Mouse (Mus musculus): ENCODE measurements around the gene Cdon. TPM values are rescaled to one million over a fixed set of nuclear protein-coding genes. Genes with fewer than 3 reads are reported as not detected.
A peak's percentile ranks its signal among the peaks of the same experiment; 100 is the strongest.

Gene Cdon
- polyA plus RNA-seq, 1 experiment from 2014 or later: 9.3 TPM

DNA sequence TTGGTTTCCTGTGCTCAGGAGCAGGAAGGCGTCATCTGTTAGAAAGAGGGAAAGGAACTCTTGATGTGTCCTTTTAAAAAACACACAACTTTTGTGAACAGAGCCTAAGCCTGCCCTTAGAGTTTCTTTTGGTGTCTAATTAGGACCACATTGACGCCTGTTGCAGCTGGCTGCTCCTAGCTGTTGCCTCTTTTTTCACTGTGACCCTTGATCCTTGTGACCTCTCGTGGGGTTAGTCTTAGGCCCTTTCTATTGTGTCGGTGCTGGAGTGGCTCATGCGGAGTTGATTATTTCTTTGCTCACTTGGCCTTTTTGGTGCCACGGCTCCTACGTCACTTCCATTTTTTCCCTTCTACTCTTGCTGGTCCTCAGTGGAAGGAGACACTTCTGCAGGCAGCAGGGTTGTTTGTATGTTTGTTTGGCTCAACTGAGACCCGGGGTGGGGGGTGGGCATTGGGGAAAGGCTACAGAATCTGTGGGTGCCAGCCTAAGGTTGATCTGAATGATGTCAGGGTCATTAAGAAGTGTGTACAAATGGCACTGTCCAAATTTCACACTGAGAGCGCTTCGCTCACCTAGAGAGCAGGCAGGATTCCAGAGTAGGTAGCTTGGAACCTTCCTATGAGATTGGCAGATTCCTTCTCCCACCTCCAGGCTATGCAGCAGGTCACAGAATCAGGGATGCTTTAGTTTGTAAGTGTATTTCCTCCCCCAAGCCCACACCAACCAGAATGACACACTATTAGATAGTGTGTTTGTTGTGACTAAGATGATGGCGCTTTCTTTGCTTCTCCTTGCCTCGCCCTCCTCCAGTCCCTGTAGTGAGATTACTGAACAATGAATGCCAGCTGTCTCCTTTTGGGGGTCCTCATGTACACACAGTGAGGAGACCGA lies 22.9 kb downstream of the Cdon start:
- Histone ChIP-seq H3K9ac (ENCODE audit: low read length) (no peak overlapping the region), H3K4me2 (ENCODE audit: low read length) (no peak overlapping the region), H3K27ac (ENCODE audit: low read depth) (no peak overlapping the region), H3K4me1 (replicated peaks; ENCODE audit: control insufficient read depth, insufficient read depth, low read length) (peaks cover 6% of the 10 kb centered on the region; the same call in 1 of the 2 replicates), H3K4me3 (ENCODE audit: low read depth, low read length) (no peak overlapping the region), H3K36me3 (ENCODE audit: control insufficient read depth, insufficient read depth, low read length) (no peaks in the 10 kb centered on the region), H3K27me3 (replicated peaks; ENCODE audit: control insufficient read depth, insufficient read depth, low read length) (no peaks in the 10 kb centered on the region), H3K9me3 (ENCODE audit: control insufficient read depth, low read length) (no peaks in the 10 kb centered on the region)
- WGBS: 75% methylated on average over 13 of the region's 13 CpGs
- ATAC-seq (replicated peaks; ENCODE audit: low FRiP score, low TSS enrichment, low read depth) (0 out of 2 replicates have a peak, but pooled peaks have one; percentile 27), DNase-seq (ENCODE audit: low spot score) (no peak)

GRCm38 (mm10) chr9:35444512-35444886 lies 23.6 kb downstream of the Cdon start:
- 73% methylated on average over 8 of the region's 8 CpGs for WGBS
- H3K27ac ChIP-seq (ENCODE audit: low read depth): no peak overlapping the region
- peaks cover 6% of the 10 kb centered on the region for H3K4me1 ChIP-seq (replicated peaks; ENCODE audit: control insufficient read depth, insufficient read depth, low read length)
- H3K4me2 ChIP-seq (ENCODE audit: low read length): no peak overlapping the region
- DNase-seq (ENCODE audit: low spot score) (no peak), ATAC-seq (replicated peaks; ENCODE audit: low FRiP score, low TSS enrichment, low read depth) (no peak)
- H3K4me3 ChIP-seq (ENCODE audit: low read depth, low read length): no peak overlapping the region
- H3K36me3 ChIP-seq (ENCODE audit: control insufficient read depth, insufficient read depth, low read length): no peaks in the 10 kb centered on the region
- no peak overlapping the region for H3K9ac ChIP-seq (ENCODE audit: low read length)
- no peaks in the 10 kb centered on the region for H3K9me3 ChIP-seq (ENCODE audit: control insufficient read depth, low read length)
- no peaks in the 10 kb centered on the region for H3K27me3 ChIP-seq (replicated peaks; ENCODE audit: control insufficient read depth, insufficient read depth, low read length)

GRCm38 (mm10) chr9:35446916-35447315 lies 26.0 kb downstream of the Cdon start:
- H3K4me1 ChIP-seq (replicated peaks; ENCODE audit: control insufficient read depth, insufficient read depth, low read length): peaks cover 7% of the 10 kb centered on the region
- WGBS: 72% methylated on average over 4 of the region's 4 CpGs
- H3K36me3 ChIP-seq (ENCODE audit: control insufficient read depth, insufficient read depth, low read length): no peaks in the 10 kb centered on the region; the same call in 1 of the 2 replicates
- ATAC-seq (replicated peaks; ENCODE audit: low FRiP score, low TSS enrichment, low read depth) (no peak), DNase-seq (ENCODE audit: low spot score) (no peak)
- no peaks in the 10 kb centered on the region for H3K27me3 ChIP-seq (replicated peaks; ENCODE audit: control insufficient read depth, insufficient read depth, low read length)
- H3K4me2 ChIP-seq (ENCODE audit: low read length): no peak overlapping the region
- H3K9me3 ChIP-seq (ENCODE audit: control insufficient read depth, low read length): no peaks in the 10 kb centered on the region
- H3K9ac ChIP-seq (ENCODE audit: low read length): no peak overlapping the region
- no peak overlapping the region for H3K27ac ChIP-seq (ENCODE audit: low read depth)
- H3K4me3 ChIP-seq (ENCODE audit: low read depth, low read length): no peak overlapping the region

DNA sequence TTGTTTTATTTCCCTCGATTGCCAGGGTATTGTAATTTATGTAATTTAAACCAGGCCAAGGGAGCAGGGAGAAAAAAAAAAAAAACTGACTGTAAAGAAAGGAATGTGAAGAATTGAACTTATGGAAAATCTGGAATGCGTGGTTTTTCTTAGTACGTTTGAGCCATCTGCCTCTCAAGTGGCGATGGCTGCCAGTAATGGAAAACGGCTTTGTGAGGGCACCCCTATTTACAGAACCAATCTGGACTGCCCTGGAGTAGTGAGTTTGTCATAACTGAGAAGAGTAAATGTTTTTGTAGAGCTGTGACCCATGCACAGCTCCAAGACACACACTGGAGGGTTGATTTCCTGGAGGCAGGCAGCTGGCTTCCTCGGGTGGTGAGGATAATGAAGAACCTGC lies 32.4 kb downstream of the Cdon start:
- Histone ChIP-seq H3K4me3 (ENCODE audit: low read depth, low read length) (no peak overlapping the region), H3K27me3 (replicated peaks; ENCODE audit: control insufficient read depth, insufficient read depth, low read length) (no peaks in the 10 kb centered on the region), H3K36me3 (ENCODE audit: control insufficient read depth, insufficient read depth, low read length) (peaks cover 59% of the 10 kb centered on the region), H3K4me2 (ENCODE audit: low read length) (no peak overlapping the region), H3K9me3 (ENCODE audit: control insufficient read depth, low read length) (no peaks in the 10 kb centered on the region), H3K4me1 (replicated peaks; ENCODE audit: control insufficient read depth, insufficient read depth, low read length) (peaks cover 4% of the 10 kb centered on the region), H3K27ac (ENCODE audit: low read depth) (peak overlapping the region; percentile 23; the same call in 1 of the 2 replicates), H3K9ac (ENCODE audit: low read length) (no peak overlapping the region)
- 31% methylated on average over 6 of the region's 6 CpGs for WGBS
- ATAC-seq (replicated peaks; ENCODE audit: low FRiP score, low TSS enrichment, low read depth) (no peak), DNase-seq (ENCODE audit: low spot score) (no peak)

DNA sequence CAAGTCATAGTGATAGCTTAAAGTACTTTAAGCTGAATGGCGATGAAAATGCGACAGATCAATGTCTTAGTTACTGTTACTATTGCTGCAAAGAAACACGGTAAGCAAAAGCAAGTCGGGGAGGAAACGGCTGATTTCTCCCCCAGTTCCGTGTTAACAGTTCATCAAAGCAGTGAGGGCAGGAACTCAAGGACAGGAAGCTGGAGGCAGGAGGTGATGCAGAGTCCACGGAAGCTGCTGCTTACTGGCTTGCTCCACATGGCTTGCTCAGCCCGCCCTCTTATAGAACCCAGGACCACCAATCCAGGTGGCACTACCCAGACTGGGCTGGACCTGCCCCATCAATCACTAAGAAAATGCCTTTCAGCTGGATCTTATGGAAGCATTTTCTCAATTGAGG lies 38.7 kb downstream of the Cdon start:
- 78% methylated on average over 8 of the region's 8 CpGs for WGBS
- no peaks in the 10 kb centered on the region for H3K9me3 ChIP-seq (ENCODE audit: control insufficient read depth, low read length)
- peaks cover 83% of the 10 kb centered on the region for H3K36me3 ChIP-seq (ENCODE audit: control insufficient read depth, insufficient read depth, low read length)
- H3K27ac ChIP-seq (ENCODE audit: low read depth): no peak overlapping the region
- H3K4me1 ChIP-seq (replicated peaks; ENCODE audit: control insufficient read depth, insufficient read depth, low read length): no peaks in the 10 kb centered on the region
- DNase-seq (ENCODE audit: low spot score) (no peak), ATAC-seq (replicated peaks; ENCODE audit: low FRiP score, low TSS enrichment, low read depth) (no peak)
- no peak overlapping the region for H3K4me3 ChIP-seq (ENCODE audit: low read depth, low read length)
- H3K4me2 ChIP-seq (ENCODE audit: low read length): no peak overlapping the region
- H3K27me3 ChIP-seq (replicated peaks; ENCODE audit: control insufficient read depth, insufficient read depth, low read length): no peaks in the 10 kb centered on the region
- no peak overlapping the region for H3K9ac ChIP-seq (ENCODE audit: low read length)

DNA sequence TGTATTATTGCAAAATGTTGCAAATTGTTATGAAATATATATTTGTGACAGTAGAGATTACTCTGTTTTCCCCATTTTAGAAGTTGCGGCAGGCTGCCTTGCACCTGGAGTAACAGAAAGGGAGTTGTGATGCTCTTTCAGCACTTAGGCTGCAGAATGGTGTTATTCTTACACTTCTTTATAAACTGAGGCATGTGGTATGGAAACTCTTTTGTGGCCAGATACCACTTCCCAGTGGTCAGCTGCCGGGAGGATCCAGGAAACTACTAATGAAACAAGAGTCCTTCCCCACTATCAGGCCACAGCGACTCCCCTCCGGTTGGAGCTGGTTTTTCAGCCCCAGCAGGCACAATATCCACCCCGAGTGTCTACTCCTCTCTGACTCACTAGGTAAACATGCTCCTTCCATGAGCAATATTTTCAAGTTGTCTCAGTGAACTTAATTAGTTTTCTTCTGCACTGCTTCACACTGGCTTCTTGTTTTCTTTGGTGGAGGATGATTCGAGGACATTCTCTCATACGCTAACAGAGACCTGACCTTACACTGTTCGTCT lies 46.4 kb downstream of the Cdon start:
- Histone ChIP-seq H3K9ac (ENCODE audit: low read length) (no peak overlapping the region), H3K4me3 (ENCODE audit: low read depth, low read length) (no peak overlapping the region), H3K27me3 (replicated peaks; ENCODE audit: control insufficient read depth, insufficient read depth, low read length) (no peaks in the 10 kb centered on the region), H3K36me3 (ENCODE audit: control insufficient read depth, insufficient read depth, low read length) (peaks cover 38% of the 10 kb centered on the region), H3K27ac (ENCODE audit: low read depth) (peak overlapping the region; percentile 7; the same call in 1 of the 2 replicates), H3K9me3 (ENCODE audit: control insufficient read depth, low read length) (no peaks in the 10 kb centered on the region), H3K4me2 (ENCODE audit: low read length) (no peak overlapping the region), H3K4me1 (replicated peaks; ENCODE audit: control insufficient read depth, insufficient read depth, low read length) (0 out of 2 replicates have a peak, but pooled peaks cover 4% of the 10 kb centered on the region)
- no peak for DNase-seq (ENCODE audit: low spot score)
- peak; percentile 75; the same call in 1 of the 2 replicates for ATAC-seq (replicated peaks; ENCODE audit: low FRiP score, low TSS enrichment, low read depth)
- 42% methylated on average over 8 of the region's 8 CpGs for WGBS

DNA sequence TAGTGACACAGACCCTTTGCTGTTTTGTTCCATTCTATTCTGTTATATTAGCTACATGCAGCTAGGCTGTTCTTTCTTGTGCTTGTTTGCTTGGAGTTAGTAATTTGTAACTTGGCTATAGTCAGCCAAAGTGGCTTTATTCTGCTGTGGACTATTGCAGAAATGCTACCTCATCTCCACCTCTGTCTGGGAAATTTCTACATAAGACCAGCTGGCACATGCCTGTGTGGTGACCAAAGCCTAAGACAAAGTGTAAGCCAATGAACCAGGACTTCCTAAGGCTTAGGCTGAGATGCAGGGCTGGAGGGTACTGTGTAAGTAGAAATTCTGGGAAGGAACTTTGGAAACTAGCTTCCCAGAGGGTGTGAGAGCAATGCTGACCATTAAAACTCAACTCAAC lies 48.0 kb downstream of the Cdon start:
- no peaks in the 10 kb centered on the region for H3K27me3 ChIP-seq (replicated peaks; ENCODE audit: control insufficient read depth, insufficient read depth, low read length)
- no peak overlapping the region for H3K9ac ChIP-seq (ENCODE audit: low read length)
- ATAC-seq (replicated peaks; ENCODE audit: low FRiP score, low TSS enrichment, low read depth) (no peak), DNase-seq (ENCODE audit: low spot score) (no peak)
- no peak overlapping the region for H3K4me2 ChIP-seq (ENCODE audit: low read length)
- H3K36me3 ChIP-seq (ENCODE audit: control insufficient read depth, insufficient read depth, low read length): peaks cover 41% of the 10 kb centered on the region
- H3K27ac ChIP-seq (ENCODE audit: low read depth): no peak overlapping the region
- 0 out of 2 replicates have a peak, but pooled peaks cover 4% of the 10 kb centered on the region for H3K4me1 ChIP-seq (replicated peaks; ENCODE audit: control insufficient read depth, insufficient read depth, low read length)
- H3K4me3 ChIP-seq (ENCODE audit: low read depth, low read length): no peak overlapping the region
- H3K9me3 ChIP-seq (ENCODE audit: control insufficient read depth, low read length): no peaks in the 10 kb centered on the region

DNA sequence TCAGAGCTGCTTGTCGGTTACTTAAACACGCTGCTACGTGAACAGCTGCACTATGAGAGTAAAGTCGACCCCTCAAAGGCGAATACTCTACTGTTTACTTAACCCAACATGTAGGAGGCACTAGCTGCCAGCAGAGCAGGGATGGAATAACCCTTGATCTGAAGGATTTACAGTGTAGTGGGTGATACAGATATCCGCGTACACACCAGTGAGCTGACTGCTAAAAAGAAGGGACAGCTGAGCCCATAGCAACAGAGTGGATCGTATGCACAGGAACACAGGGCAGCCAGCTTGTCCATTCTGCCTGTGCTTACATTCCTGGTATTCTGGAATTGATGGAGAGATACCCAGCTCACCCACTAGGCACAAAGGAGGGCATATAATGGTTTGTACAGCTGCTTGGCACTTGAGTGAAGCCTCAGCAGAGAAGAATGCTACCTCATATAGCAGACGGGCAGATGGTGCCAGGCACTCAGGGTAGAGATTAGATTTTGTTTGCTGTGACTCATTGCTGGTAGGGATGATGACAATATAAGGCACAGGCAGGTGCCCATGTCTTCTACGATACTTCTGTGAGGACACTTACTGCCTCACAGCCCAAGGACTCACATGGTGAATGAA lies 53.3 kb downstream of the Cdon start:
- Histone ChIP-seq H3K27ac (ENCODE audit: low read depth) (no peak overlapping the region), H3K4me1 (replicated peaks; ENCODE audit: control insufficient read depth, insufficient read depth, low read length) (no peaks in the 10 kb centered on the region), H3K4me3 (ENCODE audit: low read depth, low read length) (no peak overlapping the region), H3K4me2 (ENCODE audit: low read length) (no peak overlapping the region), H3K36me3 (ENCODE audit: control insufficient read depth, insufficient read depth, low read length) (peaks cover 70% of the 10 kb centered on the region), H3K9ac (ENCODE audit: low read length) (no peak overlapping the region), H3K27me3 (replicated peaks; ENCODE audit: control insufficient read depth, insufficient read depth, low read length) (no peaks in the 10 kb centered on the region), H3K9me3 (ENCODE audit: control insufficient read depth, low read length) (no peaks in the 10 kb centered on the region)
- 62% methylated on average over 10 of the region's 10 CpGs for WGBS
- DNase-seq (ENCODE audit: low spot score) (no peak), ATAC-seq (replicated peaks; ENCODE audit: low FRiP score, low TSS enrichment, low read depth) (0 out of 2 replicates have a peak, but pooled peaks have one; percentile 18)
